Mouse (Mus musculus) ES-E14 (cell line): Measurements from ENCODE around the gene Nup43. TPM values are rescaled to one million over a fixed set of nuclear protein-coding genes. Genes with fewer than 3 reads are reported as not detected.

Experiments
- DNase-seq: peaks from one replicate; pipeline ENCODE4 v3.0.0-alpha.2; 2013; ENCODE audit warnings: low read depth, low spot score
- H3K27ac ChIP-seq: 2 replicates; pipeline ENCODE4 v1.5.1; 2012; ENCODE audit warnings: low read depth, mild to moderate bottlenecking, low read length, moderate library complexity, mixed read lengths; ENCODE audit not compliant: poor library complexity, insufficient read depth, severe bottlenecking
- H3K36me3 ChIP-seq: 2 replicates; pipeline ENCODE4 v1.6.1; 2012; ENCODE audit warnings: mild to moderate bottlenecking, low read length, moderate library complexity, mixed read lengths; ENCODE audit not compliant: control insufficient read depth, poor library complexity, insufficient read depth, severe bottlenecking
- H3K4me1 ChIP-seq, 2 experiments: fragments of 150-350 bp in 1 of 2; sonication (generic) in 1 of 2; 2 replicates each; pipeline ENCODE4 v1.6.1; 2012; ENCODE audit warnings: low read length in 2 of 2, mild to moderate bottlenecking in 1 of 2, mixed read lengths in 1 of 2; ENCODE audit not compliant: control insufficient read depth in 2 of 2, insufficient read depth in 2 of 2, poor library complexity in 1 of 2
- H3K4me3 ChIP-seq, 2 experiments: fragments of 150-350 bp in 1 of 2; sonication (generic) in 1 of 2; 2 replicates each; pipeline ENCODE4 v1.5.1; 2012; ENCODE audit warnings: low read length in 2 of 2, low read depth in 1 of 2, mild to moderate bottlenecking in 1 of 2, mixed read lengths in 1 of 2; ENCODE audit not compliant: insufficient read depth in 1 of 2, poor library complexity in 1 of 2, severe bottlenecking in 1 of 2
- H3K9ac ChIP-seq: 2 replicates; pipeline ENCODE4 v1.6.1; 2012; ENCODE audit warnings: low read depth, mild to moderate bottlenecking, low read length, mixed read lengths; ENCODE audit not compliant: poor library complexity, insufficient read depth, severe bottlenecking
- H3K9me3 ChIP-seq: fragments of 150-350 bp; sonication (generic); 2 replicates; pipeline ENCODE4 v1.6.1; 2012; ENCODE audit warnings: low read depth, mild to moderate bottlenecking, low read length; ENCODE audit not compliant: control insufficient read depth, insufficient read depth
- CHD2 ChIP-seq: IDR thresholded peaks from 2 replicates; pipeline ENCODE4 v1.6.1; 2014; ENCODE audit warnings: mild to moderate bottlenecking, low read depth, low read length, inconsistent platforms
- HCFC1 ChIP-seq: IDR thresholded peaks from 2 replicates; pipeline ENCODE4 v1.6.1; 2012; ENCODE audit warnings: low read length, inconsistent platforms, borderline replicate concordance; ENCODE audit not compliant: insufficient read depth
- MAFK ChIP-seq: IDR thresholded peaks from 2 replicates; pipeline ENCODE4 v1.6.1; 2014; ENCODE audit warnings: mild to moderate bottlenecking, low read depth, low read length, inconsistent platforms; ENCODE audit not compliant: insufficient read depth
- ZC3H11A ChIP-seq: IDR thresholded peaks from 2 replicates; pipeline ENCODE4 v1.6.1; 2012; ENCODE audit warnings: low read depth, mild to moderate bottlenecking, inconsistent platforms, low read length, borderline replicate concordance
- ZNF384 ChIP-seq: IDR thresholded peaks from 2 replicates; pipeline ENCODE4 v1.6.1; 2012; ENCODE audit warnings: low read depth, low read length, inconsistent platforms
- in situ Hi-C, 2 experiments: fragments of 600-800 bp; cut with MboI; formaldehyde crosslinking; loops; one replicate each; pipeline ENCODE4 v1.15.1; 2025; ENCODE audit warnings: low sequenced_read_pairs in 2 of 2, inconsistent platforms in 1 of 2; ENCODE audit not compliant: unreplicated experiment in 2 of 2
- total RNA-seq: library from RNA; depleted of rRNA; stranded (reverse); fragments of 300-350 nt; gene quantifications from 2 replicates; pipeline ENCODE4 v1.2.3, GENCODE M21; 2012

Gene Nup43
- total RNA-seq, 1 experiment, result 81.1 TPM

GRCm38 (mm10) chr10:7673673-7674072, 6.4 kb downstream of the Nup43 start:
- TF ChIP-seq HCFC1, result no peak
- TF ChIP-seq ZNF384, result no peak
- TF ChIP-seq ZC3H11A, result no peak
- no peak for TF ChIP-seq MAFK
- TF ChIP-seq CHD2, result no peak
- H3K9me3 ChIP-seq, result no peaks in the 10 kb centered on the region
- in situ Hi-C loops, result no loop called here
- no peak for DNase-seq
- H3K4me1 ChIP-seq, result no peaks in the 10 kb centered on the region
- no peak overlapping the region for H3K4me3 ChIP-seq
- peaks cover 48% of the 10 kb centered on the region for H3K36me3 ChIP-seq
- H3K27ac ChIP-seq, result no peak overlapping the region
- H3K9ac ChIP-seq, result no peak overlapping the region

GRCm38 (mm10) chr10:7680731-7681301, 13.5 kb downstream of the Nup43 start, which contains the start of the genes Pcmt1 and Lats1:
Gene Pcmt1 (minus strand): TSS chr10:7681136.
Gene Lats1 (plus strand): TSS chr10:7681214.
- TF ChIP-seq MAFK, result no peak
- TF ChIP-seq ZC3H11A, result no peak
- no peak for TF ChIP-seq ZNF384
- TF ChIP-seq HCFC1, result no peak; the same call in 1 of the 2 replicates
- no peak for TF ChIP-seq CHD2
- no peak for DNase-seq

GRCm38 (mm10) chr10:7681343-7682025, 14.2 kb downstream of the Nup43 start:
- TF ChIP-seq ZNF384 (peak; percentile 53; the same call in 1 of the 2 replicates), HCFC1 (no peak)
- H3K27ac ChIP-seq, result peak overlapping the region; percentile 48
- H3K9me3 ChIP-seq, result no peaks in the 10 kb centered on the region
- in situ Hi-C loops, result no loop called here
- H3K9ac ChIP-seq, result peak overlapping the region; percentile 92
- peak; percentile 45 for DNase-seq
- 0 out of 4 replicates have a peak, but pooled peaks cover 1% of the 10 kb centered on the region in 2 experiments for H3K4me1 ChIP-seq
- peaks cover 24% of the 10 kb centered on the region for H3K36me3 ChIP-seq
- peak overlapping the region; percentile 84 to 91 for H3K4me3 ChIP-seq

More at GRCm38 (mm10) chr10:7680731-7681301, 13.5 kb downstream of the Nup43 start, which contains the start of the genes Pcmt1 and Lats1:
- in situ Hi-C loops, result no loop called here
- Histone ChIP-seq H3K4me1 (0 out of 4 replicates have a peak, but pooled peaks cover 1% of the 10 kb centered on the region in 2 experiments), H3K4me3 (peak within 1 kb of the TSS; percentile 84 to 91), H3K27ac (peak within 1 kb of the TSS; percentile 48), H3K36me3 (peaks cover 29% of the 10 kb centered on the region), H3K9me3 (no peaks in the 10 kb centered on the region), H3K9ac (peak within 1 kb of the TSS; percentile 92)

- no peak for DNase-seq
- TF ChIP-seq HCFC1 (no peak), CHD2 (no peak), ZC3H11A (no peak), MAFK (no peak), ZNF384 (no peak)
- no peaks in the 10 kb centered on the region for H3K9me3 ChIP-seq
- in situ Hi-C loops, result no loop called here
- peak overlapping the region in 1 of 2 experiments; percentile 91; a peak in 2 of 4 replicates for H3K4me3 ChIP-seq
- no peak overlapping the region for H3K27ac ChIP-seq
- H3K4me1 ChIP-seq, result 0 out of 4 replicates have a peak, but pooled peaks cover 1% of the 10 kb centered on the region in 2 experiments
- H3K36me3 ChIP-seq, result peaks cover 17% of the 10 kb centered on the region
- no peak overlapping the region for H3K9ac ChIP-seq
These were observed 14.9 kb downstream of the Nup43 start for GRCm38 (mm10) chr10:7682249-7682648.
